Mouse (Mus musculus): ENCODE measurements at regions not wholly inside any gene's neighbourhood (a gene's known extent, or its start where the extent isn't known, plus 50 kb on each side); places are given as distances from the start of the nearest gene placed in this dataset.

DNA sequence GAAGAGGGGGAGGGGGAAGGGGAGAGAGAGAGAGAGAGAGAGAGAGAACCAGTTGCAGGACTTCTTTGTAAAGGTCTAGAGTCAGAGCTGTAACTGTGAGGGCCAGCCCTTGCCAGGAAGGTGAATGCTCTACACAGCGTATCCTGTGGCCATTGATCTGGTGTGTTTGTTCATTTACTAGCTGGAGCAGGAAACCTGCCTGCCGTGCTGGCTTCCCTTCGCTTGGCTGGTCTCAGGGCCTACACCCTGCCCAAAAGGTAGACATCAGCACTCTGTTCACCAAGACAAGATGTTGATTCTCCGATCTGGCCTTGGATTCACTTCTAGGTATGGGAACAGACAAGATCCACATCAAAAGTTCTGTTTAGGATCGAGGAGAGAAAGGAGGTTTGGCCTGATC lies 87.5 kb upstream of the Haao start:
- DNase-seq (ENCODE audit: low spot score in 2 of 2): no peak

GRCm38 (mm10) chr17:83933743-83934142 lies 86.0 kb upstream of the Haao start:
- DNase-seq (ENCODE audit: low spot score in 2 of 2): no peak

- DNase-seq (ENCODE audit: low spot score in 2 of 2): no peak
Observed at GRCm38 (mm10) chr17:83930401-83930800, 82.6 kb upstream of the Haao start.

DNA sequence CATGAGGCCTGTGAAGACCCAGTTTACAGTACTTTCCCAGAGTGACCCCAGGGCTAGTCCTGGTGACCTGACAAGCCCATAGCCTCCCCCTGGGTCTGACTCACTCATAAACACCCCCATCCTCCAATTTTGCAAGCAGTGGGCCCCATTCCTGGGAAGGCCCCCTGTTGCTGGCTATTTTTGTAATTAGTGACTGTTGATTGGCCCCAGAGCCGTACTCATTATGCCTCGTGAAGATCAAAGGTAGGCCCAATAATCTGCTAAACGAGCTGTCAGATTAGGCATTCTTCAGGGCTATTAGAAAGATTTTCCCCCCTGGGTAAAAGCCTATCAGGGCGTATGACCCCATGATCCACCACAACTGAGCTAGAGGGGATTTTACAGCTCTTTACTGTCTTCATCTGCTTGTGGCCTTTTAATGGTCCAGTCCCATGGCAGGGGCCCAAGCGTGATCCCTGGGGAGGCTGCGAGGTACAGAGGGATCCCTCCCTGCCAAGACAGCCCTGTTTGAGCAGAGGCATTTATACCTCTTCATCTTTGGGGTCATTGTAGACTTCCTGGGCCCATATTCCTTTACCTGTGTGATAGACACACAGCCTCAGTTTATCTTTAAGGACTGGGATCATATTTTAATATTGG lies 80.1 kb upstream of the Haao start:
- no peak for DNase-seq (ENCODE audit: low spot score in 2 of 2)

GRCm38 (mm10) chr17:83924259-83924922 lies 76.6 kb upstream of the Haao start:
- DNase-seq (ENCODE audit: low spot score in 2 of 2): no peak

GRCm38 (mm10) chr17:83920894-83921293 lies 73.1 kb upstream of the Haao start:
- no peak for DNase-seq (ENCODE audit: low spot score in 2 of 2)

- no peak for DNase-seq (ENCODE audit: low spot score in 2 of 2)
Observed at GRCm38 (mm10) chr17:83920225-83920624, 72.5 kb upstream of the Haao start.

GRCm38 (mm10) chr17:83918413-83919139 lies 70.8 kb upstream of the Haao start:
- no peak for DNase-seq (ENCODE audit: low spot score in 2 of 2)

- DNase-seq (ENCODE audit: low spot score in 2 of 2): no peak
Observed at GRCm38 (mm10) chr17:83917781-83918180, 70.0 kb upstream of the Haao start.

DNA sequence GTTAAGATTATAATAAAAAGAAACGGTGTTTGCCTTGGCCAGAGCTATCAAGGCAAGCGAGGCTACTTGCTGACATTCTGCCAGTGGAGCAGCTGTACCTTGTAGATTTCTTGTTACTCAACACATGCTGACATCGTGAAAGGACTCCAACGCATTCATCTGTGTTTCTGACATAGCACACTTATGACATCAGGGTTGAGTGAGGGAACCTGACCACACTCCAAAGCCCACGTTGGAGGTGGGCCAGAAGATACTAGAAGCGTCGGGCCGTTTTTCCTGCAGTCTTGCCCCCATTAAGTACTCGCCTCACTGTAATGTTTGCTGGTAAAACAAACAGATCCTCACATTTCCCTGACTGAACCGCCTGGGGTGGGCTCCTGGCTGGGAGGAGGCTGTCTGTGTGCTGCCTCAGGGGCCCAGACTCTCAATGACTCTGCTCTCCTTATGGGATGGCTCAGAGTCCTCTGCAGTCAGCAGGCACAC lies 69.0 kb upstream of the Haao start:
- no peak for DNase-seq (ENCODE audit: low spot score in 2 of 2)

GRCm38 (mm10) chr17:83915034-83915433 lies 67.3 kb upstream of the Haao start:
- no peak for DNase-seq (ENCODE audit: low spot score in 2 of 2)

DNA sequence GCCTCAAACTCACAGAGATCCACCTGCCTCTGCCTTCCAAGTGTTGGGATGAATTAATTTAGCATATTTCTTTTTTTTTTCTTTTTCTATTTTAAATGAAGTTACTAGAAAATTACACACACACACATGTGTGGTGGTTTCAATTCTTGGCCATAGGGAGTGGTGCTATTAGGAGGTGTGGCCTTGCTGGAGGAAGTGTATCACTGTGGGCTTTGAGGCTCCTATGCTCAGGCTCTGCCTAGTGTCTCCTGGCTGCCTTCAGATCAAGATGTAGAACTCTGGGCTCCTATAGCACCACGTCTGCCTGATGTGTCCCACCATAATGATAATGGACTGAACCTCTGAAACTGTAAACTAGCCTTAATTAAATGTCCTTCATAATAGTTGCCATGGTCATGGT lies 66.8 kb upstream of the Haao start:
- no peak for DNase-seq (ENCODE audit: low spot score in 2 of 2)

DNA sequence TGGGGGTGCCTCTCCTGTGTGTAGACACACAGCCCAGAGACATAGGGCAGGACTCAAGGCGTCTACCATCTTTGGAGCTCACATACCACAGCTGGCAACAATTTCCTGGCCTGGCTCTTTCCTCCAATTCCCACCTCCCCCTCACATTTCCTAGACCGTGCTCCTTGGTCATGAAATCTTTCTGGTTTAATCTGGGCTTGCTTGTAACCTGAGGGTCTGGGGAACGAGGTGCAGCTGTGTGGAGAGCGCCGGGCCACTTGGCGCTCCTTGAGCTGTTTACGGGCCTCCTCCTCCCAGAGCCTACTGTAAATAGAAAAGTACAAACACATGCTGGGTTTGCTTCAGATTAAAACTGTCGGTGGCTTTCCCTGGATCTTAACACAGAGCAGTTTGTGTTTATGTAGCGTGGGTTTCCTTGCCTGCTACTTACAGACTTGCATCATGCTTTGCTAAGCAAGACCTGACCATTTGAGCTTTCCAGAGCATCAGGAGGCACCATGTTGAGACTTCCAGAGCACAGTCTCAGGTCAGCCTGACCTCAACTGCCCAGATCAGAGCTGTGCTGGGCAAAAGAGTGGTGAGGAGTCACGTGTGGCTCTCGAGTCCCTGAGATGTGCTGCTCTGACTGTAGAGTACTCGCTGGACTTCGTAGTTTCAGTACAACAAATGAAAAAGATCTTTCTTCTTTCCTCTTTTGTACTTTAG lies 66.1 kb upstream of the Haao start:
- no peak for DNase-seq (ENCODE audit: low spot score in 2 of 2)

- no peak for DNase-seq (ENCODE audit: low spot score in 2 of 2)
Observed at GRCm38 (mm10) chr17:83912421-83912820, 64.7 kb upstream of the Haao start.

- DNase-seq (ENCODE audit: low spot score in 2 of 2): no peak
Observed at GRCm38 (mm10) chr17:83908811-83909210, 61.0 kb upstream of the Haao start.

GRCm38 (mm10) chr17:83907538-83907937 lies 59.8 kb upstream of the Haao start:
- no peak for DNase-seq (ENCODE audit: low spot score in 2 of 2)

DNA sequence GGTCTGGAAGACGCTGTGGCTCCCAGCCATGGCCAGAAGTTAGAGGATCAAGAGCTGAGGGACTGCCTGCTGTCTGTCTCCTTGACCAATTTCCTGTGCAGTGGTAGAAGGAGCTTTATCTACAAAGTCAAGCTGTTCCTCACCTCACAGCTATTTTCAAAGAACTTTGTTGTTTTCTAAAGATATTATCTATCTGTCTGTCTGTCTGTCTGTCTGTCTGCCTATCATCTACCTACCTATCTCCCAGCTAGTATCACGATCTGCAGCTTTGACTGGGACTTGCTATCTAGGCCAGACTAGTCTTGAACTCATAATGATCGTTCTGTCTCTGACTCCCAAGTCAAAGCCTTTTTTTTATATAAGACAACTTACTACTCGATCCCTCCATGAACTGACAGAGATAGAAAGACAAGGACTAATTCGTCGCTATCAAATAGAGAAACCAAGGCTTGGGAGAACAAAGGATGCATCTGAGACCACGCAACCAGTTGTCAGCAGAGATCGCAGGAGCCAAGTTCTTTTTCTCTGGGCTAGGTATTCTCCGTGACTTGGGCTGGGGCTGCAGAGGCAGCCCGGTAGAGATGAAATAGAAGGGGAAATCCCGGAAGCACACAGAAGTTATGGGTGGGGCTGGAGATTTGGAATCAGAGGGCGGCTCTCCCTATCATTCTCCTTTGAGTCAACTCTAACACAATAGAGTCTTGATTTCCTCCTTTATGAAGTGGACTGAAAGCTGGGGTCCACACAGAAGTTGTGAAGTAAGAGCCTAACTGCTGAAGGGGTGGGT lies 59.2 kb upstream of the Haao start:
- DNase-seq (ENCODE audit: low spot score in 2 of 2): no peak

GRCm38 (mm10) chr17:83903467-83903866 lies 55.7 kb upstream of the Haao start:
- peak; percentile 36 to 76 for DNase-seq (ENCODE audit: low spot score in 2 of 2)

DNA sequence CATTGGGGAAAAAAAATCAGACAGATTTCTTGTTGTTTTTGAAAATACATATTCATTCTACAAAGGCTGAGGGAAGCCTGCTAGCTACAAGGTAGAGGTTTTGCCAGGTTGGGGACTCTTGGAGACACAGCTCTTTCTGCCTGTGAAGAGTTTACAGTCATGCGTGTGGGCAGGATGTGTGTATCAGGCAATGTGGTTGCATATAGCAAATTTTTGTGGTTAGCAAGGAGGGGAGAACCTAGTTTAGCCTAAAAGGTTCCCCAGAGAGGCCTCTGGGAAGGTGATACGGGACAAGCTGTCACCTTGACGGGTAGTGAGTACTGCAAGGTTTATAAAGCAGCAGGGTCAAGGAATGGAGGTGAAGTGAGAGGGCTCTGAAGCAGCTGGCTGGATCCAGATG lies 54.8 kb upstream of the Haao start:
- DNase-seq (ENCODE audit: low spot score in 2 of 2): no peak

DNA sequence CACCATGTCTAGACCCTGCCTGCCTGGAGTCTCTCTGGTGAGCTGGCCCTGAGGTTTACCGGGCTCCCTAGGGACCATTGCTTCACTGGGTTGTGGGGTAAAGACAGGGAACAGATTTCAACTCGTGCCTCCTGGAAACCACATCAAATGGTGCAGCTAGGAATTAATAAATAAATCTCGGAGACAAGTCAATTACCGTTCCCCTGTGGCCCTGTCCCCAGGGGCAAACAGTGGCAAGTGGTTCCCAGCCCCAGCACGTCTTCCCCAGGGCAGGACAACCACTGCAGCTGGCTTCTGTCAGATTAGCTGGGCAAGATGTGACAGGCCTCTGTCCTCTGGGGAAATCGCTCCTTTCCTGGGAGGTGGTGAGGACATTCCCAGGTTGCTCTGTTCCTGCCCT lies 54.3 kb upstream of the Haao start:
- DNase-seq (ENCODE audit: low spot score in 2 of 2): no peak

GRCm38 (mm10) chr17:83899588-83900152 lies 51.9 kb upstream of the Haao start:
- DNase-seq (ENCODE audit: low spot score in 2 of 2): no peak
